Mouse (Mus musculus) heart, postnatal 14 days (tissue): ENCODE measurements around the gene Klhl34. TPM values are rescaled to one million over a fixed set of nuclear protein-coding genes. Genes with fewer than 3 reads are reported as not detected.

Experiments used
- DNase-seq, 2 experiments: peaks; one replicate each; pipeline ENCODE4 v3.0.0; 2021 to 2022
- intact Hi-C: fragments of 180-260 bp; cut with DNase I; formaldehyde crosslinking; loops from one replicate; pipeline ENCODE4 v1.15.1; 2025
- long read RNA-seq, 2 experiments: library from polyadenylated mRNA; stranded (forward); transcript quantifications; one replicate each; pipeline ENCODE4 v2.0.0; 2021
- total RNA-seq, 2 experiments: library from RNA; stranded (reverse); gene quantifications; 2 replicates each; pipeline ENCODE4 v1.2.3; 2021

Gene Klhl34
- 1 to 10 TPM in 1 of 2 experiments, under 1 TPM in 1; 0.50 to 1.4 TPM for total RNA-seq
- long read RNA-seq, experiment 1, partial matches to known transcripts, result 0 of 1 reads
- long read RNA-seq, experiment 1, other reads (novel, unspliced or antisense), result 0 of 1 reads
- long read RNA-seq, experiment 2, result 0 reads

- peak in 1 of 2 experiments; percentile 1 for DNase-seq
- intact Hi-C loops, result no loop called here
Measured at GRCm38 (mm10) chrX:157818207-157818920, at the start of gene Klhl34. TSS of gene Klhl34 (plus strand) at chrX:157818435.

GRCm38 (mm10) chrX:157801669-157802068, 16.6 kb upstream of the Klhl34 start:
- intact Hi-C loops, result no loop called here
- no peak for DNase-seq

GRCm38 (mm10) chrX:157809721-157810120, 8.5 kb upstream of the Klhl34 start:
- DNase-seq, result no peak
- intact Hi-C loops, result no loop called here

- peak; percentile 29 to 38 for DNase-seq
- intact Hi-C loops, result no loop called here
Measured at GRCm38 (mm10) chrX:157817571-157818206, 546 bp upstream of the Klhl34 start.

GRCm38 (mm10) chrX:157818921-157819260, 656 bp downstream of the Klhl34 start:
- intact Hi-C loops, result no loop called here
- no peak for DNase-seq

GRCm38 (mm10) chrX:157829983-157830382, 11.7 kb downstream of the Klhl34 start:
- intact Hi-C loops, result no loop called here
- DNase-seq, result no peak

Other genes starting within 250 kb of the Klhl34 start
- under 1 TPM in 1 of 2 experiments, not detected in 1; 0.60 TPM for gene Yy2, start 249.4 kb upstream of the Klhl34 start, total RNA-seq
- gene Mbtps2, start 219.7 kb upstream of the Klhl34 start, total RNA-seq, result 10 to 100 TPM; 13.2 to 14.4 TPM
- gene Smpx, start 119.5 kb upstream of the Klhl34 start, total RNA-seq, result 100 to 1,000 TPM; 392 to 395 TPM
- gene Cnksr2, start 224.9 kb downstream of the Klhl34 start, total RNA-seq, result under 1 TPM in 1 of 2 experiments, not detected in 1; 0.17 TPM